Mouse (Mus musculus): ENCODE data around the gene Zfp953.
A peak's percentile ranks its signal among the peaks of the same experiment; 100 is the strongest.
"Not testable (repeated sequence)": the region's sequence is repeated elsewhere in the genome, so short reads cannot be mapped to it uniquely, and the experiment has no call there.

Gene Zfp953

DNA sequence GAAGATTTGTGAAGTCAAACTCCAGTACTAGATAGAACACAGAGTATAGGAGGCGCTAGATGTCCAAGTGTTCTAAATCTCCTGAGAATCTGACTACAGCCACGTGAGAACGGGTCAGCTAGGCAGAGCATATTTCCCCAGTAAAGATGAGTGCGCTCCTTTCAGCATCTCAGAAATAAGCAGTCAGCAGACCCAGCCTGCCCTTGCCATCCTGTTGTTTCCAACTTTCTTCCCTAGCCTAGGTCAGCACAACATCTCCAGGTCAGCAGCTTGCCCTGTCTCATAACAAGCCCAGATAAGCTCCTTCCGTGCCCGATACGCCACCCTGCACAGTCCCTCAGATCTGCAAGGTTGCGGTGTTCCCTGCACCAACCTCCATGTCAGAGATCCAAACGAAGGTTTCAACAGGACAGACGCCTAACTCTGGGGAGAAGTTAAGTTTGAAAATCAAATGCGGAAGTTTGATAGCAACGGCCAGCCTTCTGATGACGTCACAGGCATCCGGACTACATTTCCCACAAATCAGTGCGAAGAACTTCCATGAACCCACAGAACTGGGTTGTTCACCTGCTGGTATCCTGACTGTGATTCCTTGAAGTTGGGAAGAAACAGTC is at the start of gene Zfp953, which contains the start of gene Gm28044:
Gene Zfp953, minus strand, starts transcription at position 475 of the 614 bp plus-strand sequence.
Gene Gm28044, minus strand, starts transcription at position 406 of the 614 bp plus-strand sequence.
- peak; percentile 63 for DNase-seq (ENCODE audit: low read depth, low spot score)

GRCm38 (mm10) chr13:67399183-67399903 is 38.9 kb upstream of the Zfp953 start, which contains the start of gene Zfp429:
Zfp429 (minus strand) TSS chr13:67399819.
- DNase-seq (ENCODE audit: low read depth, low spot score) = peak; percentile 36

GRCm38 (mm10) chr13:67376255-67376654 is 15.8 kb upstream of the Zfp953 start:
- not testable (repeated sequence) for DNase-seq (ENCODE audit: low read depth, low spot score)

DNA sequence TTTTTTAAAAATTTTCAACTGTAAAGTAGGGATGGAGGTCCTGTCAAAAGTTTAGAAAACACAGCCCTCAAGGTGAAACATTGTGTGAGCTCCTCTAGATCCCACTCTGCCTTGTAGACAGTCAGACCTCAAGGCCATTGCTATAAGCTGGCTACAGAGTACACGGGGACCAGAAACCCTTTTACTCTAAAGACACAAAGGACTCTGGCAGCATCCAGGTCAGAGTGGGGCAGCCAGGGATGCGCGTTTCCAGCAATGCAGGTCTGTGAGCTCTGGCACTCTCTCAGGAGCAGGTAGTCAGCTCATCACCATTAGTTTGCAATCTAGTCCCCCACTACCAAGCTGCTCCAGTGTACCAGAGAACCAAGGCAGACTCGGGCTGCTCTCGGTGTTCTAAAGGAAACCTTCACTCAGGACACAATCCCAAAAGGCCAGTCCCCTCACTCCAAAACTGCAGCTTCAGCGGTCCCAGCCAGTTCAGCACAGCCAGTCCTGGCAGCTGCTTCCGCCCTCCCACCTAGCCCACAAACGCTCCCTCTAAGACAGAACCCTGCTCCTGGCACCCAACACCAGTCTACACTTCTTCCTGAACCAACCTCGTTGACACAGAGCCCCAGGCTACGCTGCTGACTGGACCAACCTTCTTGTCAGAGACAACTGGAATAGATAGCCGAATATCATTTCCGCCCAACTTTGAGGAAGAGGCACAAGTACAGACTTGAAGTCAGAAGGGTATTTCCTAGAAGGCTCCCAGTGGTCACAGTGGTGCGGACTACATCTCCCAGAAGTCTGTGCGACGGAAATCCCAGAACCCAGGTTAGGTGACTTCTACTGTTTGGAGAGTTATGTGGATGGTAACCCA is 14.9 kb upstream of the Zfp953 start, which contains the start of the genes Gm28041 and Zfp456:
Gene Gm28041, minus strand, starts transcription at position 684 of the 862 bp plus-strand sequence.
Gene Zfp456, minus strand, starts transcription at position 761 of the 862 bp plus-strand sequence.
- peak; percentile 53 for DNase-seq (ENCODE audit: low read depth, low spot score)

DNA sequence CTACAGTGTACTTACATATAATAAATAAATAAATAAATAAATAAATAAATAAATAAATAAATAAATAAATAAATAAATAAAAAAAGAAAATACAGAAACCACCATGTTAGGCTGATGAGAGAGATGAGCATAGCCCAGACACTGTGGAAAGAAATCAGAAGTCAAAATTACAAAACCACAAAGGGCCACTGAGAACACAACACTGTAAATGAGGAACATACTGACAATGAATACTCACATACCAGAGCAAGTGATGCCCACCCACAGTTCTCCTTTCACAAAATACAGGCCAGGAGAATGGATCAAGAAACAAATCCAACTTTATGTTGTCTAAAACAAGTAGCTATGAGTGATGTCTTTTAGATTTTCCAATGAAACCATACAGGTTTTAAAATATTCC is 8.6 kb downstream of the Zfp953 start:
- DNase-seq (ENCODE audit: low read depth, low spot score) = no peak

DNA sequence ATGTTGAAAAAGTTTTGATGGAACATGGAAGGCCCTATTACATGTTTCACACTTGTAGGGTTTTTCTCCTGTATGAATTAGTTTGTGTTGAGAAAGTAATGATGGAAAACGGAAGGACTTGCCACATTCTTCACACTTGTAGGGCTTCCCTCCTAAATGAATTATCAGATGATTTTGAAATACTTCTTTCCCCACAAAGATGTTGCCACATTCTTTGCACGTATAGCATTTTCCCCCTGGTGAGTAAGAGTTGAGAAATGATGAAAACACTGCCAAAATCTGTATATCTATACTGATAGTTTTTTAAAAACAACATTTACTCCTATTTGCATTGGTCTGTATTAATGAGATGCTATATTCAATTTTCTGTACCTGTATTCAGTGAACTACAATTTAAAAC is 17.0 kb downstream of the Zfp953 start:
- DNase-seq (ENCODE audit: low read depth, low spot score) = no peak

- no peak for DNase-seq (ENCODE audit: low read depth, low spot score)
Measured at GRCm38 (mm10) chr13:67332877-67333276, 27.5 kb downstream of the Zfp953 start.

GRCm38 (mm10) chr13:67332019-67332724 is 28.2 kb downstream of the Zfp953 start, which contains the start of gene Zfp595:
Zfp595 (minus strand) TSS chr13:67332570.
- DNase-seq (ENCODE audit: low read depth, low spot score) = peak; percentile 67

DNA sequence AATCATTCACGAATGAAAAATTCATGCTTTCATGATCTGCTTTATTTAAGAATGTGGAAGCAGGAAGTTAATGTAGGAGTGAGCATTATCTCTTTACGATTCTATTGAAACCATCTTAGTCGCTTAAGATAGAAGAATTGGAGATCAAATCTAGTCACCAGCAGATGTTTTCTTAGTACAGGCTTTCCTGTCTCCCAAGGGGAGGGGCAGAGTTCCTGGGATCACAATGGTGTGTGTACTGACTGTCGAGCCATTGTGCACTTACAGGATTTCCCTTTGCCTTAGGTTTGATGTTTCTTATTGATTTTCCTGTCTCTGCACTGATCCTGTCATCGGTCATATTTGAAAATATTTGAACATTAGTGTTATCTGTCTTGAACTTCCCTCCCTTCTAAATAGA is 53.7 kb downstream of the Zfp953 start:
- no peak for DNase-seq (ENCODE audit: low read depth, low spot score)

GRCm38 (mm10) chr13:67305822-67306672 is 54.4 kb downstream of the Zfp953 start, which contains the start of gene Zfp457:
Zfp457 (minus strand) TSS chr13:67306485.
- DNase-seq (ENCODE audit: low read depth, low spot score) = peak; percentile 39
